Mouse (Mus musculus) megakaryocyte-erythroid progenitor cell, adult 5 weeks (primary cell): ENCODE data around the gene Slc2a8. TPM values are rescaled to one million over a fixed set of nuclear protein-coding genes. Genes with fewer than 3 reads are reported as not detected.

Experiments
- polyA plus RNA-seq: library from polyadenylated mRNA; stranded (reverse); fragments of >175 nt; gene quantifications from 2 replicates; pipeline ENCODE4 v1.2.3, GENCODE M21; 2012

Gene Slc2a8
- 47.2 and 49.6 TPM in 2 replicates for polyA plus RNA-seq

DNA sequence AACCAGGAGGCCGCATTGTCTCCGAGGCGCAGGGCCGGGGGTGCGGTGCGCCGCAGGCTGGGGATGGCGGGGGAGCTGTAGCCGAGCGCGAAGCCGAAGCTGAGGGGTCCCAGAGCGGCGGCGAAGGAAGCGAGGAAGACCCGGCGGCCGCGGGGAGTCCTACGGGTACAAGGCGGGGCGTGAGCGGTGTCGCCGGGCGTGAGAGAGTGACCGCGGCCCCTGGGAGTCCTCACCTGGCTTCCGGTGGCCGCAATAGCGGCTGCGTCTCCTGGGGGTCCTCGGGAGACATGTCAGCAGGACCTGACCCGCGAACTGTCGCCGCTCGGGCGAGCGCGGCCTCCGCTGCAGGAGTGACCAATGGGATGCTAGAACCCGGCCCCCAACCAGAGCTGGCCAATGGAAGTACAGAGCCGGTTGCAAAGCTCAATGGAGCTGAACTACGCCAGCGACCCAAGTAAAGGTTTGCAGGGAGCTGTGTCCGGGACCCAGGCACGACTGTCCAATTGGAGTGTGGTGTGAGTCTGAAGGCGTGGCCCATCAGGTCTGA, at the start of gene Slc2a8:
Gene Slc2a8 (minus strand): TSS at position 359 of the 547 bp plus-strand sequence.

DNA sequence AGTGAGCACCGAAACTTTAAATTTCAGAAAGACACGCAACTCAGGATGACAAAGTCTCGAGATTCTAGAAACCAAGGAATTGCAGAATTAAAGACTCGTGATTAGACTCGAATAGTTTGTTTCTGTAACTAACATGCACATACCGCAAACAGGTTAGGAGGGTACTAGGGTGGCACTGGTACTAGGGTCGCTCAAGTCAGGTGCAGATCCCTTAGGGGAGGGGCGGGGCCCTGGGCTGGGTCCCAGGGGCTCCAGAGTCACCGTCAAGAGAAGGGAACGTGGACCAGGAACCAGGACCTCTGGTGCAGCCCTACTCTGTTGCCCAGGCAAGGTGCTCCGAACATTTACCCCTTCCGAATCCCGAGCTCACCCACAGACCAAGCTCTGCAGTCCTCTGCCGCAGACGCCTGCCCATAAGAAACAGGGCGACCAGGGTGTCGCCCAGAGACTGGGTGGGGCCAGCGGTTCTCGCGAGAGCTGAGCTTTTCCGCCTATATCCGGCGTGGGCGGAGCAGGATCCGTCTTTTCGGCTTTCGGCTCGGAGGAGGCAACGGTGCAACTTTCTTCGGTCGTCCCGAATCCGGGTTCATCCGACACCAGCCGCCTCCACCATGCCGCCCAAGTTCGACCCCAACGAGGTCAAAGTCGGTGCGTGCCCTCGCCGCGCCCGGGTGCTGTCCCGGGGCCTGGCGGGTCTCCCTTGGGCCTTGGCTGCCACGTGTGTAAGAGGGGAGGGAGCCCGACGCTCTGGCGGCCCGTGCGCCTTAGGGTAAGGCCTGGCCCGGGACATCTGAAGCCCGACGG, 20.5 kb downstream of the Slc2a8 start, which contains the start of the genes Rpl12 and Lrsam1:
Gene Rpl12 (plus strand): TSS at position 368 of the 804 bp plus-strand sequence.
Gene Lrsam1 (minus strand): TSS at position 423 of the 804 bp plus-strand sequence.

Other genes starting within 250 kb of the Slc2a8 start
- not detected in 2 replicates for gene 6330409D20Rik, start 241.1 kb downstream of the Slc2a8 start, polyA plus RNA-seq
- gene Tor2a, start 224.8 kb downstream of the Slc2a8 start, polyA plus RNA-seq = 52.2 and 76.1 TPM in 2 replicates
- 0.08 and 0.30 TPM in 2 replicates for gene Ttc16, start 206.4 kb downstream of the Slc2a8 start, polyA plus RNA-seq
- gene Ptrh1, start 206.3 kb downstream of the Slc2a8 start, polyA plus RNA-seq = 4.8 and 6.7 TPM in 2 replicates
- gene Cfap157, start 197.7 kb downstream of the Slc2a8 start, polyA plus RNA-seq = not detected in 2 replicates
- 5.4 and 8.4 TPM in 2 replicates for gene Stxbp1, start 134.8 kb downstream of the Slc2a8 start, polyA plus RNA-seq
- gene Fam129b, start 106.0 kb downstream of the Slc2a8 start, polyA plus RNA-seq = 51.5 and 55.0 TPM in 2 replicates
- gene Rpl12, start 20.5 kb downstream of the Slc2a8 start, polyA plus RNA-seq = 2,433 and 2,621 TPM in 2 replicates
- 7.9 and 8.8 TPM in 2 replicates for gene Lrsam1, start 20.5 kb downstream of the Slc2a8 start, polyA plus RNA-seq
- 0.57 and 0.65 TPM in 2 replicates for gene Garnl3, start 149.6 kb upstream of the Slc2a8 start, polyA plus RNA-seq
- gene Angptl2, start 234.0 kb upstream of the Slc2a8 start, polyA plus RNA-seq = 1.2 and 2.3 TPM in 2 replicates